Mouse (Mus musculus): Measurements from ENCODE around the gene Arl8a. TPM values are rescaled to one million over a fixed set of nuclear protein-coding genes. Genes with fewer than 3 reads are reported as not detected.
"Not testable (repeated sequence)": the region's sequence is repeated elsewhere in the genome, so short reads cannot be mapped to it uniquely, and the experiment has no call there.

The Arl8a gene
- polyA plus RNA-seq, 1 experiment = 84.7 TPM

GRCm38 (mm10) chr1:135186427-135186826, 39.8 kb downstream of the Arl8a start:
- no peak overlapping the region for H3K4me3 ChIP-seq (replicated peaks; ENCODE audit: extremely low read depth, low read depth, low read length)
- TF ChIP-seq CTCF (IDR thresholded peaks at IDR 0.05; ENCODE audit: insufficient read depth, low read length) (no peak), POLR2A (IDR thresholded peaks at IDR 0.05; ENCODE audit: borderline replicate concordance, extremely low read depth, low read depth, low read length) (no peak)
- no peaks in the 10 kb centered on the region for H3K4me1 ChIP-seq (ENCODE audit: control insufficient read depth, insufficient read depth, low read length)
- DNase-seq = no peak
- WGBS = 46% methylated on average over 8 of the region's 8 CpGs

DNA sequence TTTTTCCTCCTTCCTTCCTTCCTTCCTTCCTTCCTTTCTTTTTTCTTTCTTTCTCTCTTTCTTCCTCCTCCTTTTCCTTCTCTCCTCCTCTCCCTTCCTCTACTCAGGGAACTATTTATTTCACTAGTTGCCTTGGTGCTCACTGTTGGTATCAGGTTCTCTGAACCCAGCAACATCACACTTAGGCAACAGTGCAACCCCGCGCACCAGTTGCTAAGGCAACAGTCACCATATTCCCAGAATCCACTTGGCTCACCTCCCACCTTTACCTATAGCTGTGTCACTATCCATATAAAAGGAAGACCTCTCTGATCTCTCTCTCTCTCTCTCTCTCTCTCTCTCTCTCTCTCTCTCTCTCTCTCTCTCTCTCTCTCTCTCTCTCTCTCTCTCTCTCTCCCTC, 40.4 kb downstream of the Arl8a start:
- not testable (repeated sequence) for DNase-seq; H3K4me1 ChIP-seq (ENCODE audit: control insufficient read depth, insufficient read depth, low read length); H3K4me3 ChIP-seq (replicated peaks; ENCODE audit: extremely low read depth, low read depth, low read length)
- WGBS = 44% methylated on average over 2 of the region's 2 CpGs

DNA sequence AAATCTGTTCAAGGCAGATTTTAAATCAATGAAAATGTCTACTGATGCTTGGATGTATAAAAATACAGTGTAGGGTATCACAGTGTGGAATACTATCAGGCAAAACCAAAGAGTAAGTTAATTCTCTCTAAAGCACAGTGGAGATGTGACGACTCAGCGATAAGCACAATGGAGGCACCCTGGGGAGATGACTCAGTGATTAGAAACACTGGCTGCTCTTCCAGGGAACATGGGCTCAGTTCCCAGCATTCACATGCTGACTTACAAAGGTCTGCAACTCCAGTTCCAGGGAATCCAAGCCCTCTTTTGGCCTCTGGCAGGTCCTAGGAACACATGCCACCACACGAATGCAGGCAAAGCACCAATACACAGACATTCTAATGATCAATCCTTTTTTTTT, 41.6 kb downstream of the Arl8a start:
- no peaks in the 10 kb centered on the region for H3K4me1 ChIP-seq (ENCODE audit: control insufficient read depth, insufficient read depth, low read length)
- H3K4me3 ChIP-seq (replicated peaks; ENCODE audit: extremely low read depth, low read depth, low read length) = no peak overlapping the region
- TF ChIP-seq POLR2A (IDR thresholded peaks at IDR 0.05; ENCODE audit: borderline replicate concordance, extremely low read depth, low read depth, low read length) = no peak
- TF ChIP-seq CTCF (IDR thresholded peaks at IDR 0.05; ENCODE audit: insufficient read depth, low read length) = no peak
- DNase-seq = no peak
- WGBS = 44% methylated on average over 3 of the region's 3 CpGs

- no peak overlapping the region for H3K4me3 ChIP-seq (replicated peaks; ENCODE audit: extremely low read depth, low read depth, low read length)
- no peak for DNase-seq
- no peaks in the 10 kb centered on the region for H3K4me1 ChIP-seq (ENCODE audit: control insufficient read depth, insufficient read depth, low read length)
- 86% methylated on average over 4 of the region's 4 CpGs for WGBS
- TF ChIP-seq POLR2A (IDR thresholded peaks at IDR 0.05; ENCODE audit: borderline replicate concordance, extremely low read depth, low read depth, low read length) (no peak), CTCF (IDR thresholded peaks at IDR 0.05; ENCODE audit: insufficient read depth, low read length) (no peak)
Measured at GRCm38 (mm10) chr1:135189186-135189585, 42.6 kb downstream of the Arl8a start.

DNA sequence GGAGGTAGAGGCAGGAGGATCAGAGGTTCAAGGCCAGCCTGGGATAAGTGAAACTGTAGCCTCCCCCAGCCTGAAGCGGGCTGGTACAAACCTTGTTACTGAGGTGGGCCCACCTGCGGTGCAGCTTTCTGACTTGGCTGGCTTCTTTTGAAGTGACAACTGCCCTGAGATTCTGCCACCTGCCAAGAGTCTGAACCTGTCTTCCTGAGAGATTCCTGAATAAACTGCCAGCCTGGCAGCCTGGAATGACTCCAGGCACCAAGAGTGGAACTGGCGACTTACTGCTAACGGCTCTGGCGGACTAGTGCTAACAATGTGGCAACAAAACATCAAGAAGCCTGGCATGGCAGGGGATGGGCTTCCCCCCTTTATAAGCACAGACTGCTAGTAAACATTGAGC, 47.7 kb downstream of the Arl8a start:
- DNase-seq; H3K4me3 ChIP-seq (replicated peaks; ENCODE audit: extremely low read depth, low read depth, low read length); H3K4me1 ChIP-seq (ENCODE audit: control insufficient read depth, insufficient read depth, low read length): not testable (repeated sequence)
- WGBS = 69% methylated on average over 5 of the region's 5 CpGs

- WGBS = 76% methylated on average over 6 of the region's 6 CpGs
- no peaks in the 10 kb centered on the region for H3K4me1 ChIP-seq (ENCODE audit: control insufficient read depth, insufficient read depth, low read length)
- DNase-seq = no peak
- TF ChIP-seq CTCF (IDR thresholded peaks at IDR 0.05; ENCODE audit: insufficient read depth, low read length) = no peak
- no peak for TF ChIP-seq POLR2A (IDR thresholded peaks at IDR 0.05; ENCODE audit: borderline replicate concordance, extremely low read depth, low read depth, low read length)
- H3K4me3 ChIP-seq (replicated peaks; ENCODE audit: extremely low read depth, low read depth, low read length) = no peak overlapping the region
Measured at GRCm38 (mm10) chr1:135195907-135196440, 49.4 kb downstream of the Arl8a start.

GRCm38 (mm10) chr1:135198412-135198811, 51.8 kb downstream of the Arl8a start:
- Histone ChIP-seq H3K4me3 (replicated peaks; ENCODE audit: extremely low read depth, low read depth, low read length) (no peak overlapping the region), H3K4me1 (ENCODE audit: control insufficient read depth, insufficient read depth, low read length) (no peaks in the 10 kb centered on the region)
- TF ChIP-seq CTCF (IDR thresholded peaks at IDR 0.05; ENCODE audit: insufficient read depth, low read length) = no peak
- TF ChIP-seq POLR2A (IDR thresholded peaks at IDR 0.05; ENCODE audit: borderline replicate concordance, extremely low read depth, low read depth, low read length) = no peak
- no peak for DNase-seq
- 54% methylated on average over 5 of the region's 5 CpGs for WGBS

GRCm38 (mm10) chr1:135199014-135199819, 52.6 kb downstream of the Arl8a start:
- DNase-seq = no peak
- Histone ChIP-seq H3K4me1 (ENCODE audit: control insufficient read depth, insufficient read depth, low read length) (no peaks in the 10 kb centered on the region), H3K4me3 (replicated peaks; ENCODE audit: extremely low read depth, low read depth, low read length) (no peak overlapping the region)
- WGBS = 15% methylated on average over 21 of the region's 21 CpGs
- TF ChIP-seq POLR2A (IDR thresholded peaks at IDR 0.05; ENCODE audit: borderline replicate concordance, extremely low read depth, low read depth, low read length) (no peak), CTCF (IDR thresholded peaks at IDR 0.05; ENCODE audit: insufficient read depth, low read length) (no peak)

DNA sequence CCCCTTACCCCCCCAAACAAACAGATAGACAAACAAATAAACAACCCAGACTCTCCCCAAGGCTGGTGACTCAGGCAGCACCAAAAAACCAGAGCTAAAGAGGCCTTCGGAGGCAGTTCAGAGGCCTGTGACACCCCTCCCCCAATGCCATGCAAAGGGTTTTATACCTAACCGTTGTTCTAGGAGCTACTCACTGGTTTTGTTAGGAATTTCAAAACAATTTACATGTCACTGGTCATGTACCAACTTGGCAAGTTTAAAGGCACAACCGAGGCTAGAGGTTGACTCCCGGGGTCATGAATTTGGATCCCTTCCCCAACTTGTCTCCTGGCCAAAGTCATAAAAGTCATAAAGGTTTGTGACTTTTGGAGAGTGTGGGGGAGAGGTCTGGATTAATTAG, 53.8 kb downstream of the Arl8a start:
- no peak for TF ChIP-seq POLR2A (IDR thresholded peaks at IDR 0.05; ENCODE audit: borderline replicate concordance, extremely low read depth, low read depth, low read length)
- TF ChIP-seq CTCF (IDR thresholded peaks at IDR 0.05; ENCODE audit: insufficient read depth, low read length) = no peak
- 77% methylated on average over 4 of the region's 4 CpGs for WGBS
- no peak for DNase-seq
- no peak overlapping the region for H3K4me3 ChIP-seq (replicated peaks; ENCODE audit: extremely low read depth, low read depth, low read length)
- H3K4me1 ChIP-seq (ENCODE audit: control insufficient read depth, insufficient read depth, low read length) = no peaks in the 10 kb centered on the region

Measured in lung, adult 2 months (tissue).